Mouse (Mus musculus) ES-Bruce4 (cell line): ENCODE measurements at regions not wholly inside any gene's neighbourhood (a gene's known extent, or its start where the extent isn't known, plus 50 kb on each side); places are given as distances from the start of the nearest gene placed in this dataset.

Source experiments
- CTCF ChIP-seq: IDR thresholded peaks from one replicate; pipeline ENCODE4 v1.8.1; 2011; ENCODE audit warnings: low read depth, low read length
- POLR2A ChIP-seq: IDR thresholded peaks from one replicate; pipeline ENCODE4 v1.8.1; 2011; ENCODE audit warnings: low read length; ENCODE audit not compliant: insufficient read depth

DNA sequence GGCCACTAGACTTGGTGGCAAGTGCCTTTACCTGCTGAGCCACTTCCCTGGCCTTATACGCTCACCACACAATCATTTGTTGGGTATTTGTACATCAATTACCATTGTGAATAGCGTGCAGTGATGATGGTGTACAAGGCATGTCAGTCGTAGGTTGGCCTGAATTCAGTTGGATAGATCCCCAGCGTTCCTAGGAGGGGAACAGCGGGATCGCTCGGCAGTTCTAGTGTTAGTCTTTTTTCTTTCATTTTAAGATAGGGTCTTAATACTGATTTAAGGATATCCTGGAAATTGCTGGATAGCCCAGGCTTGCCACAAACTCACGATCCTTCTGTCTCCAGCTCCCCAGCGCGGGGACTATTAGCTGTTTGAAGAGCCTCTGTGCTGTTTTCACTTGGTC is 92.9 kb upstream of the Arhgap32 start:
- TF ChIP-seq CTCF (no peak), POLR2A (no peak)
